Mouse (Mus musculus) CH12.LX (cell line): ENCODE measurements around the gene Car8. TPM values are rescaled to one million over a fixed set of nuclear protein-coding genes. Genes with fewer than 3 reads are reported as not detected.

Experiments
- DNase-seq: peaks from one replicate; pipeline ENCODE4 v3.0.0-alpha.2; 2013; ENCODE audit errors: extremely low read depth
- H3K27ac ChIP-seq: 2 replicates; pipeline ENCODE4 v1.5.1; 2012; ENCODE audit warnings: low read depth, mild to moderate bottlenecking, control low read depth, moderate library complexity; ENCODE audit not compliant: insufficient read depth
- H3K27me3 ChIP-seq: replicated peaks from 2 replicates; pipeline ENCODE3; 2012; ENCODE audit warnings: inconsistent platforms
- H3K36me3 ChIP-seq, 2 experiments: replicated peaks in 1 of 2; 2 replicates each; pipeline versions ENCODE3 to v1.6.1; 2012; ENCODE audit warnings: inconsistent platforms in 1 of 2, low read length in 1 of 2, mild to moderate bottlenecking in 1 of 2, mixed read lengths in 1 of 2, moderate library complexity in 1 of 2; ENCODE audit not compliant: control insufficient read depth in 1 of 2, insufficient read depth in 1 of 2
- H3K4me1 ChIP-seq, 2 experiments: 2 replicates each; pipeline ENCODE4 v1.6.1; 2012; ENCODE audit warnings: inconsistent platforms in 1 of 2, moderate library complexity in 1 of 2; ENCODE audit not compliant: insufficient read depth in 2 of 2, control insufficient read depth in 1 of 2
- H3K4me2 ChIP-seq: 2 replicates; pipeline ENCODE4 v1.6.1; 2012; ENCODE audit warnings: low read depth, mild to moderate bottlenecking, control low read depth; ENCODE audit not compliant: poor library complexity, insufficient read depth, severe bottlenecking
- H3K4me3 ChIP-seq, 3 experiments: fragments of 150-350 bp in 1 of 3; sonication (generic) in 1 of 3; replicated peaks in 1 of 3; 2 replicates each; pipeline versions ENCODE3 to v1.5.1; 2011 to 2012; ENCODE audit warnings: low read depth in 2 of 3, low read length in 2 of 3, mild to moderate bottlenecking in 2 of 3, moderate library complexity in 2 of 3, control low read depth in 1 of 3, improper control_type of control experiment in 1 of 3, inconsistent platforms in 1 of 3, mixed read lengths in 1 of 3; ENCODE audit not compliant: poor library complexity in 1 of 3
- H3K79me2 ChIP-seq: replicated peaks from 2 replicates; pipeline ENCODE4 v1.6.1; 2012; ENCODE audit warnings: mild to moderate bottlenecking, moderate library complexity; ENCODE audit not compliant: control insufficient read depth, poor library complexity, insufficient read depth, severe bottlenecking; ENCODE audit errors: extremely low read depth
- H3K9ac ChIP-seq: 2 replicates; pipeline ENCODE4 v1.6.1; 2012; ENCODE audit warnings: low read depth, mild to moderate bottlenecking, control low read depth, moderate library complexity; ENCODE audit not compliant: insufficient read depth
- H3K9me3 ChIP-seq: replicated peaks from 2 replicates; pipeline ENCODE3; 2012; ENCODE audit warnings: low read length, inconsistent platforms, mixed read lengths
- CHD2 ChIP-seq: IDR thresholded peaks from 2 replicates; pipeline ENCODE4 v1.6.1; 2011; ENCODE audit warnings: low read length, improper control_type of control experiment
- CTCF ChIP-seq, 2 experiments: IDR thresholded peaks in 1 of 2; conservative IDR thresholded peaks in 1 of 2; 2 replicates each; pipeline ENCODE4 v1.5.1; 2011 to 2012; ENCODE audit warnings: low read depth in 2 of 2, low read length in 2 of 2, improper control_type of control experiment in 1 of 2, inconsistent platforms in 1 of 2, mild to moderate bottlenecking in 1 of 2, moderate library complexity in 1 of 2
- EP300 ChIP-seq: IDR thresholded peaks from 2 replicates; pipeline ENCODE4 v1.6.1; 2011; ENCODE audit warnings: low read length, improper control_type of control experiment
- HCFC1 ChIP-seq: IDR thresholded peaks from 2 replicates; pipeline ENCODE4 v1.6.1; 2012; ENCODE audit warnings: low read depth, mild to moderate bottlenecking, inconsistent platforms, low read length, improper control_type of control experiment
- IRF4 ChIP-seq: IDR thresholded peaks from 2 replicates; pipeline ENCODE4 v1.6.1; 2014; ENCODE audit warnings: low read depth, mild to moderate bottlenecking, inconsistent platforms, low read length, improper control_type of control experiment
- JUN ChIP-seq: IDR thresholded peaks from 2 replicates; pipeline ENCODE4 v1.6.1; 2011; ENCODE audit warnings: low read depth, mild to moderate bottlenecking, low read length, improper control_type of control experiment, moderate library complexity; ENCODE audit not compliant: insufficient read depth
- JUND ChIP-seq: conservative IDR thresholded peaks from 2 replicates; pipeline ENCODE4 v1.6.1; 2011; ENCODE audit warnings: low read depth, low read length, improper control_type of control experiment
- KAT2A ChIP-seq: IDR thresholded peaks from 2 replicates; pipeline ENCODE4 v1.6.1; 2012; ENCODE audit warnings: low read length, improper control_type of control experiment, inconsistent platforms; ENCODE audit not compliant: insufficient replicate concordance
- MAX ChIP-seq: IDR thresholded peaks from 2 replicates; pipeline ENCODE4 v1.6.1; 2011; ENCODE audit warnings: low read length, improper control_type of control experiment
- MXI1 ChIP-seq: IDR thresholded peaks from 2 replicates; pipeline ENCODE4 v1.6.1; 2011; ENCODE audit warnings: mild to moderate bottlenecking, low read depth, low read length, improper control_type of control experiment
- MYC ChIP-seq: IDR thresholded peaks from 2 replicates; pipeline ENCODE4 v1.6.1; 2011; ENCODE audit warnings: low read depth, mild to moderate bottlenecking, improper control_type of control experiment, low read length
- POLR2AphosphoS2 ChIP-seq: IDR thresholded peaks from 2 replicates; pipeline ENCODE4 v1.6.1; 2011; ENCODE audit warnings: low read depth, low read length, improper control_type of control experiment
- RCOR1 ChIP-seq: conservative IDR thresholded peaks from 2 replicates; pipeline ENCODE4 v1.6.1; 2012; ENCODE audit warnings: low read depth, mild to moderate bottlenecking, inconsistent platforms, low read length, improper control_type of control experiment
- SMC3 ChIP-seq: IDR thresholded peaks from 2 replicates; pipeline ENCODE4 v1.6.1; 2011; ENCODE audit warnings: low read depth, low read length, improper control_type of control experiment
- TBP ChIP-seq: conservative IDR thresholded peaks from 2 replicates; pipeline ENCODE4 v1.6.1; 2011; ENCODE audit warnings: low read depth, low read length, improper control_type of control experiment
- TCF12 ChIP-seq: IDR thresholded peaks from 2 replicates; pipeline ENCODE4 v1.6.1; 2014; ENCODE audit warnings: low read depth, mild to moderate bottlenecking, inconsistent platforms, low read length, improper control_type of control experiment
- ZC3H11A ChIP-seq: IDR thresholded peaks from 2 replicates; pipeline ENCODE4 v1.6.1; 2012; ENCODE audit warnings: low read depth, mild to moderate bottlenecking, inconsistent platforms, low read length, improper control_type of control experiment
- ZMIZ1 ChIP-seq: IDR thresholded peaks from 2 replicates; pipeline ENCODE4 v1.6.1; 2012; ENCODE audit warnings: low read depth, mild to moderate bottlenecking, inconsistent platforms, low read length, improper control_type of control experiment
- dilution Hi-C: fragments of 300-500 bp; cut with MboI; formaldehyde crosslinking; loops from 2 replicates; pipeline ENCODE4 v1.14.3; 2020; ENCODE audit warnings: low sequenced_read_pairs; ENCODE audit not compliant: extremely low pct_unique_long_range_greater_than_20kb, extremely low pct_ligation_motif_present
- in situ Hi-C: fragments of 300-500 bp; cut with MboI; formaldehyde crosslinking; loops from 3 replicates; pipeline ENCODE4 v1.14.3; 2019; ENCODE audit warnings: low sequenced_read_pairs, low pct_ligation_motif_present, low pct_unique_long_range_greater_than_20kb, mixed read lengths
- polyA plus RNA-seq: library from polyadenylated mRNA; unstranded; fragments of >175 nt; gene quantifications from 2 replicates; pipeline ENCODE4 v1.2.1, GENCODE M21; 2012; ENCODE audit warnings: low read depth; ENCODE audit not compliant: insufficient read length
- total RNA-seq, 2 experiments: library from RNA; depleted of rRNA; stranded (reverse); fragments of 300-350 nt in 1 of 2; fragments of >200 nt in 1 of 2; gene quantifications; 2 replicates each; pipeline ENCODE4 v1.2.3; 2012 to 2014

Car8 gene
- total and polyA plus RNA-seq, 3 experiments, result not detected

- H3K4me3 ChIP-seq, result no peak overlapping the region
- H3K9me3 ChIP-seq, result no peaks in the 10 kb centered on the region
- in situ Hi-C loops (no loop called here), dilution Hi-C loops (no loop called here)
- peak; percentile 43 for DNase-seq
- no peaks in the 10 kb centered on the region for H3K79me2 ChIP-seq
- H3K9ac ChIP-seq, result no peak overlapping the region
- no peak overlapping the region for H3K4me2 ChIP-seq
- no peaks in the 10 kb centered on the region for H3K27me3 ChIP-seq
- H3K36me3 ChIP-seq, result no peaks in the 10 kb centered on the region
- TF ChIP-seq KAT2A (no peak), CTCF (conservative IDR thresholded peaks at IDR 0.05 in 1 of 2, IDR thresholded peaks at IDR 0.05 in 1 of 2; ENCODE audit: low read depth in 2 of 2, low read length in 2 of 2) (no peak), ZC3H11A (no peak), EP300 (no peak), IRF4 (no peak), RCOR1 (no peak)
- H3K4me1 ChIP-seq, result peaks cover 0 to 7% of the 10 kb centered on the region in 2 experiments; a peak in 1 of 4 replicates
- H3K27ac ChIP-seq, result no peak overlapping the region
Measured at GRCm38 (mm10) chr4:8113558-8113957, 125.3 kb downstream of the Car8 start.

- H3K9ac ChIP-seq, result no peak overlapping the region
- no peak for TF ChIP-seq RCOR1
- TF ChIP-seq SMC3, result no peak
- TF ChIP-seq JUND, result no peak
- TF ChIP-seq TBP, result no peak
- TF ChIP-seq MYC, result no peak
- no peak for TF ChIP-seq MAX
- TF ChIP-seq MXI1, result no peak
- TF ChIP-seq ZC3H11A, result no peak
- TF ChIP-seq HCFC1, result no peak
- TF ChIP-seq POLR2AphosphoS2, result no peak
- TF ChIP-seq ZMIZ1, result no peak
- TF ChIP-seq CHD2, result no peak
- TF ChIP-seq IRF4, result no peak
- no peak for TF ChIP-seq TCF12
- no peak for TF ChIP-seq JUN
- H3K4me1 ChIP-seq, result peaks cover 2 to 7% of the 10 kb centered on the region in 2 experiments; a peak in 2 of 4 replicates
- no peaks in the 10 kb centered on the region for H3K9me3 ChIP-seq
- H3K36me3 ChIP-seq, result no peaks in the 10 kb centered on the region
- no peak overlapping the region for H3K4me3 ChIP-seq
- H3K27ac ChIP-seq, result no peak overlapping the region
- no peaks in the 10 kb centered on the region for H3K27me3 ChIP-seq
- DNase-seq, result no peak
- dilution Hi-C loops, result no loop called here
- no peaks in the 10 kb centered on the region for H3K79me2 ChIP-seq
- no peak overlapping the region for H3K4me2 ChIP-seq
- in situ Hi-C loops, result no loop called here
Measured at GRCm38 (mm10) chr4:8111891-8112290, 127.0 kb downstream of the Car8 start.
